Mouse (Mus musculus) bone marrow macrophage, adult 2 months (primary cell): ENCODE data around the gene Fign.

Experiments
- CTCF ChIP-seq: IDR thresholded peaks from 2 replicates; pipeline ENCODE4 v1.5.1; 2012; ENCODE audit warnings: low read depth, mild to moderate bottlenecking, low read length, moderate library complexity
- POLR2A ChIP-seq: IDR thresholded peaks from 2 replicates; pipeline ENCODE4 v1.6.1; 2012; ENCODE audit warnings: mild to moderate bottlenecking, low read depth, low read length, borderline replicate concordance

DNA sequence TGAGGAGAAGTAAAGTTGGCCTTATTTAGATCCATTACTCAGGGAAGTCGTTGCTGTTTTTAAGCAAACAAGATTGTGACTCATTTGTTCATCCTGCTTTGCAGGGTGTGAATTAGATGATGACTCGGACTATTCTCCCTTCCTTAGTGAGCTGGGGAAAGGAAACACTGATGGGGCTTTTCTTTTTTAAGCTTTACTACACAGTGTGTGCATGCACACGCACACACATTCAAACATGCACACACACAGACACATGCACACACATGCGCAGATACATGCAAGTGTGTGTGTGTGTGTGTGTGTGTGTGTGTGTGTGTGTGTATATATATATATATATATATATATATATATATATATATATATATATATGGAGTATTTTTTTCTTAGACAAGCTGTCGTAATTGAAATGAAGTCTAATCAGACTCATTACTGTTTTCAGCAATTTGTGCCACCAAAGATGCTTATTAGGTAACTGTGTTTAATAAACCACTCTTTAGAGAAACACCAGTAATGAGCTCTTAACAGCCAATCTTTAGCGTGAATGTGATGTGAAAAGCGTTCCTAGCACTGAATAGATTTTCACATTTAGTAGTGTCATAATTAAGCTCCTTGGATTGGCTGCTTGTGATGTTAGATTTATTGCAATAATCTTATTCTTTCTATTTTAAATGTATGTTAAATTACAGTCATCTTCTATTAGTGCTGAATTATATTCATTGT is 103.4 kb downstream of the Fign start:
- TF ChIP-seq POLR2A (no peak), CTCF (no peak)
